Mouse (Mus musculus): Measurements from ENCODE around the gene Tap1.
A peak's percentile ranks its signal among the peaks of the same experiment; 100 is the strongest.
"Not testable (repeated sequence)": the region's sequence is repeated elsewhere in the genome, so short reads cannot be mapped to it uniquely, and the experiment has no call there.

Gene Tap1

DNA sequence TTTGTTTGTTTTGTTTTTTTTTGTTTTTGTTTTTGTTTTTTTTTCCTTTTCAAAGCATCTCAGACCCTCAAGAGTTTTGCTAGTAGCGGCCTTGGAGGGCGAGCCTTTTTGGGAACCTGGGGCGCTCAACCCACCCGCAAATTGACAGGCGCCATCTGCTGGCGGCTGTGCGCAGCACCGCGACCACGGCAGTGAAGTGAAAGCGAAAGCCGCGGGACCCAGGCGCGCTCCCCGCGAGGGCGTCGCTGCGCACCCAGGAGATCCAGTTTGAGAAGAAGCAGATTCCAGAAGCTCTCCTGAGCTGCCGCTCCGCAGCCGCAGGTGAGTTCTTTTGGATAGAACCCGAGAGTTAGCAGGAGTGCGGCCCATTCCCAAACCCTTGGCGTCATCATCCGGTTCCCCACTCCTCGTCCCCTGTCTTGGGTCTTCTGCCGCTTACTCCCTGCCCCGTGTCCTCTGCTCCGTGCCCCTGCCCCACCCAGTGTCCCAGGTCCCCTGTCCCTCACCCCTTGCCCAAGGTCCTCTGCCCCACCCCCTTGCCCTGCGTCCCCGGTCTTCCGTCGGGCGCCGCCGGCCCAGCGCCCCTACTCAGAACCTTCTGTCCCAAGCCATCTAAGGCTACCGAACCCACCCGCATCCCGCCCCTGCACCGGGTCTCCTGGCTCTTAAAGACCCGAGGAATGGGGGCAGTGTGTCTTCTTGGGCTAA is 17.1 kb downstream of the Tap1 start:
- DNase-seq (ENCODE audit: inconsistent ontology term), result peak; percentile 85

DNA sequence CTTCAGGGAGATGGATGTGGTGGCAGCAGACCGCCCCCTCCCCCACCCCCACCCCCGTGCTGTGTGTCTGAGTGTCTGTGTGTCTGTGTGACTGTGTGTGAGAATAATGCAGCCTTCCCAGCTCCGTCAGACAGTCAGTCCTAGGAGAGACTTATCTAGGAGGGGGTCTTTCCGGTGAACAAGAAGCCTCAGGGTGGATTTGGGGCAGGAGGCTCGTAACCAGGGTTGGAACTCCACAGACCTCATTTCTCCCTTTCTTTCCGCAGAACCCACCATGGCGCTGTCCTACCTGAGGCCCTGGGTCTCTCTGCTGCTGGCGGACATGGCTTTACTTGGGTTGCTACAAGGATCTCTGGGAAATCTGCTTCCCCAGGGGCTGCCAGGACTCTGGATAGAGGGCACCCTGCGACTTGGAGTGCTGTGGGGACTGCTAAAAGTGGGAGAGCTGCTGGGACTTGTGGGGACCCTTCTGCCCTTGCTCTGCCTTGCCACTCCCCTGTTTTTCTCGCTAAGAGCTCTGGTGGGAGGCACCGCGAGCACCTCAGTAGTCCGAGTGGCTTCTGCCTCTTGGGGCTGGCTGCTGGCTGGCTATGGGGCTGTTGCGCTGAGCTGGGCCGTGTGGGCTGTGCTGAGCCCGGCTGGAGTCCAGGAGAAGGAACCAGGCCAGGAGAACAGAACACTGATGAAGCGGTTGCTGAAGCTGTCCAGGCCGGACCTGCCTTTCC is 17.8 kb downstream of the Tap1 start:
- DNase-seq (ENCODE audit: inconsistent ontology term), result peak; percentile 61

DNA sequence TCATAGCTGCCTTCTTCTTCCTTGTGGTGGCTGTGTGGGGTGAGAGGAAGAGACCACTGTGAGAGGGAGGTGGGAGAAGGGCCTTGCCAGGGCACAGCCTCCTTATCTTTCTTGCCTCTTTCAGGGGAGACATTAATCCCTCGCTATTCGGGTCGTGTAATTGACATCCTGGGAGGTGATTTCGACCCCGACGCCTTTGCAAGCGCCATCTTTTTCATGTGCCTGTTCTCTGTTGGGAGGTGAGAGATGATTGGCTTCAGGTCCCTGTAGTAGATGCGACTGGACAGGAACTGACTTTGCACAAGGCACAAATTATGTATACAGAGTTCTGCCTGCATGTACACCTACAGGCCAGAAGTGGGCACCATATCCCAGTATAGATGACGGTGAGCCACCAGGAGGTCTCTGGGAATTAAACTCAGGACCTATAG is 18.4 kb downstream of the Tap1 start:
- peak; percentile 55 for DNase-seq (ENCODE audit: inconsistent ontology term)

DNA sequence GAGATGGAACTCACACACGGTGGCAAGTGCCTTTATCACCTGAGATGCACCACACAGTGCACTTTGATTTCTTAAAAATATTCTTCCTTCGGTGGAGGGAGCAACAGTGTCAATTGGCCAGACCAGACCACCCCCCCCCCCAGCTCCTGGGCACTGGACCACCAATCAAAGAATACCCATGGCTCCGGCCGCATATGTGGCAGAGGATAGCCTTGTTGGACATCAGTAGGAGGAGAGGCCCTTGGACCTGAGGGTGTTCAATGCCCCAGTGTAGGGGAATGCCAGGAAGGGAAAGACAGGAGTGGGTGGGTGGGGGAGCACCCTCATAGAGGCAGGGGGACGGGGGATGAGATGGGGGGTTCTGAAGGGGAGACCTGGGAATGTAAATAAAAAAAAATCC is 19.4 kb downstream of the Tap1 start:
- DNase-seq (ENCODE audit: inconsistent ontology term), result no peak

- no peak for DNase-seq (ENCODE audit: inconsistent ontology term)
These were observed 20.1 kb downstream of the Tap1 start for GRCm38 (mm10) chr17:34207456-34207855.

DNA sequence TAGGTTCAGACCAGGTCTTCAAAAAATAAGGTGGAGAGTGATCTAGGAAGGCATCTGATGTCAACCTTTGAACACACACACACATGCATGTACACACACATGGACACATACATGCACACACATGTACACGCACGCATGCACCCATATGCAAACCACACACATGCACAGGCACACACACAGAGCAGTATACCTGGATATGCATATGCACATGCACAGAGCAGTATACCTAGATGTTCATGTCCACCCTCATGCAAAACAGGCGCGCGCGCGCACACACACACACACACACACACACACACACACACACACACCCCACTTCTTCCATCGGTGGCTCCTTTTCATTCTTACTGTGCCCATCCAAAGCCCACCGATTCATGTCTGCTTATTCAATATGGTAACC is 20.5 kb downstream of the Tap1 start:
- no peak for DNase-seq (ENCODE audit: inconsistent ontology term)

GRCm38 (mm10) chr17:34208421-34208820 is 21.1 kb downstream of the Tap1 start:
- DNase-seq (ENCODE audit: inconsistent ontology term), result no peak

GRCm38 (mm10) chr17:34209680-34210079 is 22.3 kb downstream of the Tap1 start:
- DNase-seq (ENCODE audit: inconsistent ontology term), result no peak

DNA sequence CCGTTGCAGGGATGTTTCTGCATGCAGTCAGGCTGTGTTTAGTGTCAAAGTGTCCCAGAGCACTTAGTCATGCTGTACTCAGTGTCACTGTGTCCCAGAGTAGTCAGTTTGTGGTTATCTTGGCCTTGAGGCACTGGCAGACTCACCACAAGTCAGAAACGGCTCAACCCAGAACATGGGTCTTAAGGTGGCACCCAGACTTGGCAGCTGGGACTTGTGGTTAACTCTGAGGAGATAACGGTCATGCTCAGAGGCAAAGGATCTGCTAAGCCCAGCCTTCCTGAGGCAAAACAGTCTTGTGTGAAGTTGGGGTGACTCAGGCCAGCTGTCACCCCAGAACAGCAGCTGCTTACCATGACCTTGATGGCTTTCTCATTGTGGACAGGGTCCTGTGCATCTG is 23.2 kb downstream of the Tap1 start:
- DNase-seq (ENCODE audit: inconsistent ontology term), result peak; percentile 47

DNA sequence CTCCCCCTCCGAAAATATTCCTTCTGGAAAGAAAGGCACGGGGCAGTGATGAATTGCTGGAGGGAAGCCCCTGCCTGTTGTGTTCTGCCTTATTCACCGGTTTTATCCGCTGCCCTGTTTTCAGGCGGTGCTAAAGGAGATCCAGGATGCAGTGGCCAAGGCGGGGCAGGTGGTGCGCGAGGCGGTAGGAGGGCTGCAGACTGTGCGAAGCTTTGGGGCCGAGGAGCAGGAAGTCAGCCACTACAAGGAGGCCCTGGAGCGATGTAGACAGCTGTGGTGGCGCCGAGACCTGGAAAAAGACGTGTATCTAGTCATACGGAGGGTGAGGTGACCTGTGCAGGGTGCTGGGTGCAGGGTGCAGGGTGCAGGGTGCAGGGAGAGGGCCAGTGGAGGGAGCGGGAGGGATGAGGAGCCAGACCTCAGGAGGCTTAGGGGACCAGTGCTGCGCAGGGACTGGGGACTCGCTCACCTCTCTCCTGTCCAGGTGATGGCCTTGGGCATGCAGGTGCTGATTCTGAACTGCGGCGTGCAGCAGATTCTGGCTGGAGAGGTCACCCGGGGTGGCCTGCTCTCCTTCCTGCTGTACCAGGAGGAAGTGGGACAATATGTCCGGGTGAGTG is 24.5 kb downstream of the Tap1 start:
- no peak for DNase-seq (ENCODE audit: inconsistent ontology term)

DNA sequence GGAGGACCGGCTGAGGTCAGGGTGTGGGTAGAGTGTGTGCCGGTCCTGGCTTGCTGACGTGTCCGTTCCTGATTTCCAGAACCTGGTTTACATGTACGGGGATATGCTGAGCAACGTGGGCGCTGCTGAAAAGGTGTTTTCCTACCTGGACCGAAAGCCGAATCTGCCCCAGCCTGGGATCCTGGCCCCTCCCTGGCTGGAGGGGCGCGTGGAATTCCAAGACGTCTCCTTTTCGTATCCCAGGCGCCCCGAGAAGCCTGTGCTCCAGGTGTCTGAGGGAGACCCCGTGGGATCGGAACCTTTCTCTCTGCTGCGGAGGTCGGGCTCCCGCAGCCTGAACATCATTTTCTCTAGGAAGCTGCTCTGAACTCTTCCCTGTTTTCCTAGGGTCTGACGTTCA is 26.6 kb downstream of the Tap1 start:
- no peak for DNase-seq (ENCODE audit: inconsistent ontology term)

GRCm38 (mm10) chr17:34215176-34215575 is 27.8 kb downstream of the Tap1 start:
- no peak for DNase-seq (ENCODE audit: inconsistent ontology term)

DNA sequence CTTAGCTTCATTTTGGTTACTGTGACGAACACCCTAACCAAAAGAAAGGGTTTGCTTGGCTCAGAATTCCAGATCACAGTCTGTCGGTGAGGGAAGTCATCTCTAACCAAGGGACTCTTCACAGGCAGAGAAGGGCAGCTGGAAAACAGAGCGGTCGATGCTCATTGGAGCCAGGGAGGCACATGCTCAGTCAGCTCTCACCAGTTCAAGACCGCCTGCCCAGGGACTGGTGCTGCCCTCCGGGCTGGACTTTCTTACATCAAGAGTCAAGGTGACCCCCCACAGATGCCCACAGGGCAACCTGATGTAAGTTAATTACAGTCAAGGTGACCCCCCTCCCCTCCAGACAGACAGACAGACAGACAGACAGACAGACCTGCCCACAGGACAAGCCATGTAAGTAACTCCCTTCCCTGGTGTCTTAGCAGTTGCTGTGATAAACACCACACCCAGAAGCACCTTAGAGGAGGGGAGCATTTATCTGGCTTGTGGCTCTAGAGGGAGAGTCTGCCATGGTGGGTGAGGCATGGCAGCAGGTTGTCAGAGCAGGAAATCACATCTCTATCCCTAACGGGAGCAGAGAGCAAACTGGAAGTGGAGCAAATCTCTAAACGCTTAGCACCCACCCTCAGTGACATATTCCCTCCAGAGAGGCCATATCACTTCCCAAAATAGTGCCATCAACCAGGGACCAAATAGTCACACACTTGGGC is 30.0 kb downstream of the Tap1 start:
- no peak for DNase-seq (ENCODE audit: inconsistent ontology term)

GRCm38 (mm10) chr17:34217986-34218385 is 30.6 kb downstream of the Tap1 start:
- DNase-seq (ENCODE audit: inconsistent ontology term), result no peak

DNA sequence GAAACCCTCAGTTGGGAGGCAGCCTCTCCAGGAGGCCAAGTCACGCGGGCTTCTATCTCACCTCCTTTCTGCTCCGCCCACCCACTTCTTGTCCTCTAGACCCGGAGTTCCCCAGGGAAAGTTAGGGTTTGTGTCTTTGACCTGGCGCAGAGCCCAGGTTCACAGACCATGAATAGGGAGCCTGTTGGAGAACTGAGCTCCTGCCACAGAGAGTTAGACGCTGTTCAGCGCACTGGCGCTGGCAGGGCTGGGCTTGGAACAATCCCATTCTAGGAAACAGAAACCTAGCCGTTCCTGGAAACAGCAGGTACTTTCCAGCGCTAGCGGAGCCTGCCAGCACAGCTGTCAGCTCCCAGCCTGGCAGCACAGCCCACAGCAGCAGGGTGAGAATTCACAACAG is 31.3 kb downstream of the Tap1 start:
- DNase-seq (ENCODE audit: inconsistent ontology term), result peak; percentile 86

DNA sequence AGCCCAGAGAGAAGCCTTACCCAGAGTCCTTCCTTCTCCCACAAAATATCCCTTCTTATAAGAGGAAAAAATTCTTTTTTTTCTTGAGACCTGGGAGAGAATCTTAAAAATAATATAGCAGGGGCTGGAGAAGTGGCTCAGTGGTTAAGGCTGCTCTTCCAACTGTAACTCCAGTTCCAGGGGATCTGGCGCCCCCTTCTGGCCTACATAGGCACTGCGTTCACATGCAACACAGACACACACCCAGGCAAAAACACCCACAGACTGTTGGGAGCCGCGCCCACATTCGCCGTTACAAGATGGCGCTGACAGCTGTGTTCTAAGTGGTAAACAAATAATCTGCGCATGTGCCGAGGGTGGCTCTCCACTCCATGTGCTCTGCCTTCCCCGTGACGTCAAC is 31.7 kb downstream of the Tap1 start:
- DNase-seq (ENCODE audit: inconsistent ontology term), result not testable (repeated sequence)

GRCm38 (mm10) chr17:34219801-34220200 is 32.4 kb downstream of the Tap1 start:
- not testable (repeated sequence) for DNase-seq (ENCODE audit: inconsistent ontology term)

- not testable (repeated sequence) for DNase-seq (ENCODE audit: inconsistent ontology term)
These were observed 33.0 kb downstream of the Tap1 start for GRCm38 (mm10) chr17:34220401-34220800.

DNA sequence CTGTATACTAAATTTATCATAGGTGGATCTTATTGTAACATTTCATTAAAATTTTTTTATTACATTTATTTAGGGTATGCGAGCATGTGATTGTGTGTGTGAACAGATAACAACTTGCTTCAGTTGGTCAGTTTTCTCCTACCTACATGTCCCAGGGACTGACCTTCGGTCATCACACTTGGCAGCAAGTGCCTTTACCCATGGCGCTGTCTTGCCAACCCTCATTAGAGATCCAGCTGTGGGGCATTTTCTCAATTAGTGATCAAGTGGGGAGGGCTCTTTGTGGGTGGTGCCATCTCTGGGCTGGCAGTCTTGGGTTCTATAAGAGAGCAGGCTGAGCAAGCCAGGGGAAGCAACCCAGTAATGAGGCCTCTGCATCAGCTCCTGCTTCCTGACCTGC is 37.5 kb downstream of the Tap1 start:
- no peak for DNase-seq (ENCODE audit: inconsistent ontology term)

DNA sequence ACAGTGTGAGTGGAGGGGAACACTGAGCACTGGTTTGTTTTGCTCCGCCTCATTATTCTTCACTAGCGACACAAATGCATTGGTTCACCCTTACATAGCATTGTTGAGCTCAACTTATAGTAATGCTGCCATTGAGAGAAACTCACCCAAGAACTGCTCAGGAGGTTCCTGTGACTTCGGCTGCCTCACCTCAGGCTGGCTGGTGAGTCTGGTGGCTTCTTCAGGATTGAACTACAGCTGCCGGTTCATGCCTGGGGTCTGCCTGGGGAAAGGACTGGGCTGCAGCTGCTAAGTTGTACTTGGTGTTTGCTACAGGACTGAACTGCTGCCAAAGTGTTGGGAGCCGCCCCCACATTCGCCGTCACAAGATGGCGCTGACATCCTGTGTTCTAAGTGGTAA is 38.1 kb downstream of the Tap1 start:
- DNase-seq (ENCODE audit: inconsistent ontology term), result no peak

DNA sequence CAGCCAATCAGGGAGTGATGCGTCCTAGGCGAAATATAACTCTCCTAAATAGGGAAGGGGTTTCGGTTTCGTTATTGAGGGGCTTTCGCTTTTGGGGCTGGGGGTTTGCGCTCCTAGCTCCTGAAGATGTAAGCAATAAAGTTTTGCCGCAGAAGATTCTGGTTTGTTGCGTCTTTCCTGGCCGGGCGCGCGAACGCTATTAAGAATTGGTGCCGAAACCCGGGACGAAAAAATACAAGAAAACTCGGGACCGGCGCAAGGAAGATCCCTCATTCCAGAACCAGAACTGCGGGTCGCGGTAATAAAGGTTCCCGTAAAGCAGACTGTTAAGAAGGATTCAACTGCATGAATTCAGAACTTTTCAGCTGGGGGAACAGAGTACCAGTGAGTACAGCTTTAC is 38.6 kb downstream of the Tap1 start:
- DNase-seq (ENCODE audit: inconsistent ontology term), result not testable (repeated sequence)

GRCm38 (mm10) chr17:34230971-34231370 is 43.6 kb downstream of the Tap1 start:
- DNase-seq (ENCODE audit: inconsistent ontology term), result not testable (repeated sequence)
